9 mouse cellular contexts compared by ENCODE assay signal in the genomic region with DNA sequence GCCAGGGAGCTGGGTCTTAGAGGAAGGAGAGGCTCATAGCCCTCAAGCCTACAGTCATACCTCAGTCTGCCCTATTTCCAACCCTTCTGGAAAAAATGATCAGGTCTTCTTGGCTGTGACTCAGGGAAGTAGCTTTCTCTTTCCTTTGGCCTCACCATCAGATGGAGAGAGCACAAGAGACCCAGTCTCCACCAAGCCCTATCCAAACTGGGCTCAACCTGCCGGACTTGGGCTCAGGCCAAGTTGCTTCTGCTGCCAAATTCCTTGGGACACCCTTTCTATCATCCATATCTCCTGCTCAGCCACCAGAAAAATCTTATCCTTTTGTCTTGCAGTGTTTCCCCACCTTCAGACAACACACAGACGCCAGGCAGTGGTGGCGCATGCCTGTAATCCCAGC. TPM values are rescaled to one million over a fixed set of nuclear protein-coding genes. Genes with fewer than 3 reads are reported as not detected.
DNase-seq lines count a peak whose midpoint lies in the region; ATAC-seq and TF ChIP-seq lines count a peak whose summit lies in the region.
"Had no signal": no experiment of that assay in that cellular context is flagged by ENCODE, and none has a peak within 500 bp of the region (broad histone marks: within the 10 kb centered on the region; RNA-seq: fewer than 3 reads in every experiment).

No protein-coding gene starts in this region.

- H3K36me3 ChIP-seq in heart, adult 2 months (ENCODE audit: control insufficient read depth, insufficient read depth, low read length), result no peaks in the 10 kb centered on the region
- no peaks in the 10 kb centered on the region for H3K36me3 ChIP-seq in heart, embryonic 11.5 days (ENCODE audit: control insufficient read depth, insufficient read depth, low read length)
- no peaks in the 10 kb centered on the region for H3K36me3 ChIP-seq in limb, embryonic 10.5 days

- no peaks in the 10 kb centered on the region for H3K9me3 ChIP-seq in heart, embryonic 11.5 days (replicated peaks; ENCODE audit: control insufficient read depth, low read length)
- H3K9me3 ChIP-seq in limb, embryonic 10.5 days (replicated peaks), result no peaks in the 10 kb centered on the region

- H3K4me2 ChIP-seq in heart, embryonic 11.5 days, result no peak overlapping the region

- TF ChIP-seq POLR2A in heart, adult 2 months (IDR thresholded peaks at IDR 0.05; ENCODE audit: insufficient read depth, low read depth, low read length), result no peak

- H3K27me3 ChIP-seq in heart, adult 2 months (ENCODE audit: control insufficient read depth, insufficient read depth, low read length), result no peaks in the 10 kb centered on the region
- H3K27me3 ChIP-seq in heart, embryonic 11.5 days (ENCODE audit: control insufficient read depth, insufficient read depth, low read length), result peaks cover 47% of the 10 kb centered on the region
- H3K27me3 ChIP-seq in limb, embryonic 10.5 days (ENCODE audit: low read depth, poor library complexity, severe bottlenecking), result peaks cover 50% of the 10 kb centered on the region

- no peak for ATAC-seq in heart, embryonic 11.5 days (replicated peaks; ENCODE audit: insufficient number of reproducible peaks, low FRiP score, low TSS enrichment)

- peak; percentile 53 to 65 for DNase-seq in heart, adult 2 months
- DNase-seq in adrenal gland, postnatal 25 days, result peak; percentile 54
- DNase-seq in heart, adult 9 months (ENCODE audit: low spot score in 2 of 2), result peak; percentile 45 to 48
- DNase-seq in limb, embryonic 10.5 days (ENCODE audit: low spot score), result no peak
- DNase-seq in frontal cortex, postnatal 36 days (ENCODE audit: low spot score in 2 of 2), result no peak
- no peak for DNase-seq in thymus, postnatal 14 days
- DNase-seq in right cerebral cortex, adult 2 months (ENCODE audit: low spot score in 2 of 2), result no peak

- H3K4me3 ChIP-seq in heart, adult 2 months, result no peak overlapping the region
- no peak overlapping the region for H3K4me3 ChIP-seq in heart, embryonic 11.5 days (ENCODE audit: low read depth, low read length)
- no peak overlapping the region for H3K4me3 ChIP-seq in limb, embryonic 10.5 days

- no peak for TF ChIP-seq EP300 in heart, adult 2 months (IDR thresholded peaks at IDR 0.05; ENCODE audit: insufficient read depth, low read depth, low read length)

- peak overlapping the region; percentile 85 for H3K27ac ChIP-seq in heart, adult 2 months
- no peak overlapping the region for H3K27ac ChIP-seq in heart, embryonic 11.5 days (ENCODE audit: low read depth, low read length)
- 0 out of 2 replicates have a peak overlapping the region, but pooled peaks have one; percentile 9 for H3K27ac ChIP-seq in limb, embryonic 10.5 days

- no peaks in the 10 kb centered on the region for H3K79me2 ChIP-seq in heart, adult 2 months (replicated peaks; ENCODE audit: control insufficient read depth, insufficient read depth, low read length)

- no peak overlapping the region for H3K9ac ChIP-seq in heart, adult 2 months (ENCODE audit: low read depth, low read length)
- H3K9ac ChIP-seq in heart, embryonic 11.5 days (ENCODE audit: low read depth, low read length), result no peak overlapping the region

- intact Hi-C loops in heart, adult 2 months (cut with DNase I), result no loop called here

- WGBS in heart, adult 2 months, result 40% methylated on average over 3 of the region's 3 CpGs
- 64% methylated on average over 3 of the region's 3 CpGs for WGBS in heart, embryonic 11.5 days (ENCODE audit: insufficient replicate concordance)
- 76% methylated on average over 3 of the region's 3 CpGs for WGBS in limb, embryonic 10.5 days

- peaks cover 27% of the 10 kb centered on the region for H3K4me1 ChIP-seq in heart, adult 2 months (ENCODE audit: control insufficient read depth, insufficient read depth, low read length)
- H3K4me1 ChIP-seq in heart, embryonic 11.5 days (ENCODE audit: control insufficient read depth, insufficient read depth, low read length), result peaks cover 31% of the 10 kb centered on the region
- peaks cover 32% of the 10 kb centered on the region for H3K4me1 ChIP-seq in limb, embryonic 10.5 days

- no peak for TF ChIP-seq CTCF in heart, adult 2 months (IDR thresholded peaks at IDR 0.05)

RNA-seq across cellular contexts. Expression of a gene that starts 1.4 kb away (rescaled TPM):
- 1 to 10 TPM; 6.4 to 9.8 TPM for total RNA-seq in heart, adult 2 months (2021)
- 14.4 and 21.7 TPM in 2 replicates for polyA plus RNA-seq in heart, adult 2 months (2012; rRNA removed)
- 0.89 and 1.1 TPM in 2 replicates for polyA plus RNA-seq in heart, embryonic 11.5 days (2014; fragmentation: Nextera tagmentation; extraction: Ambion mirVana)
- total RNA-seq in adrenal gland, postnatal 25 days (2021), result 2.6 and 3.7 TPM in 2 replicates
- 4.7 and 6.6 TPM in 2 replicates for polyA plus RNA-seq in limb, embryonic 10.5 days (2016; fragmentation: Nextera tagmentation; extraction: Ambion mirVana)

RNA-seq across cellular contexts. Expression of a gene that starts 9.8 kb away (rescaled TPM):
- 1 to 10 TPM in 1 of 2 experiments, under 1 TPM in 1; 0.84 to 1.1 TPM for total RNA-seq in heart, adult 2 months (2021)
- 0.96 and 2.0 TPM in 2 replicates for polyA plus RNA-seq in heart, adult 2 months (2012; rRNA removed)
- 3.0 and 3.2 TPM in 2 replicates for polyA plus RNA-seq in heart, embryonic 11.5 days (2014; fragmentation: Nextera tagmentation; extraction: Ambion mirVana)
- 0.79 and 1.2 TPM in 2 replicates for total RNA-seq in adrenal gland, postnatal 25 days (2021)
- 0.30 and 0.33 TPM in 2 replicates for polyA plus RNA-seq in limb, embryonic 10.5 days (2016; fragmentation: Nextera tagmentation; extraction: Ambion mirVana)

RNA-seq across cellular contexts. Expression of a gene that starts 14.4 kb away (rescaled TPM):
- total RNA-seq in heart, adult 2 months (2021), result not detected
- polyA plus RNA-seq in heart, adult 2 months (2012; rRNA removed), result 0.41 TPM in 1 of 2 replicates, not detected in the other
- polyA plus RNA-seq in heart, embryonic 11.5 days (2014; fragmentation: Nextera tagmentation; extraction: Ambion mirVana), result not detected in 2 replicates
- not detected in 2 replicates for total RNA-seq in adrenal gland, postnatal 25 days (2021)
- polyA plus RNA-seq in limb, embryonic 10.5 days (2016; fragmentation: Nextera tagmentation; extraction: Ambion mirVana), result 0.18 TPM in 1 of 2 replicates, not detected in the other
- total RNA-seq: hematopoietic stem cell, adult 5-6 weeks had no signal

RNA-seq across cellular contexts. Expression of a gene that starts 15.0 kb away (rescaled TPM):
- total RNA-seq in heart, adult 2 months (2021), result 10 to 100 TPM; 42.3 to 47.7 TPM
- 83.7 and 85.4 TPM in 2 replicates for polyA plus RNA-seq in heart, adult 2 months (2012; rRNA removed)
- 84.2 and 88.2 TPM in 2 replicates for polyA plus RNA-seq in heart, embryonic 11.5 days (2014; fragmentation: Nextera tagmentation; extraction: Ambion mirVana)
- total RNA-seq in adrenal gland, postnatal 25 days (2021), result 91.0 and 98.7 TPM in 2 replicates
- polyA plus RNA-seq in limb, embryonic 10.5 days (2016; fragmentation: Nextera tagmentation; extraction: Ambion mirVana), result 138 and 161 TPM in 2 replicates

RNA-seq across cellular contexts. Expression of a gene that starts 26.8 kb away (rescaled TPM):
- 10 to 100 TPM; 69.9 to 77.9 TPM for total RNA-seq in heart, adult 2 months (2021)
- 49.6 and 50.7 TPM in 2 replicates for polyA plus RNA-seq in heart, adult 2 months (2012; rRNA removed)
- polyA plus RNA-seq in heart, embryonic 11.5 days (2014; fragmentation: Nextera tagmentation; extraction: Ambion mirVana), result 152 and 166 TPM in 2 replicates
- 126 and 163 TPM in 2 replicates for total RNA-seq in adrenal gland, postnatal 25 days (2021)
- polyA plus RNA-seq in limb, embryonic 10.5 days (2016; fragmentation: Nextera tagmentation; extraction: Ambion mirVana), result 246 and 297 TPM in 2 replicates

Comparison
In these comparisons a context has a peak if more than half of its experiments do, and no peak if none do; other contexts are left out.
1. DNase-seq: peak in heart, adult 2 months (2 of 2), adrenal gland, postnatal 25 days (single experiment) and heart, adult 9 months (2 of 2); none in limb, embryonic 10.5 days (single experiment), frontal cortex, postnatal 36 days (0 of 2), thymus, postnatal 14 days (single experiment) and right cerebral cortex, adult 2 months (0 of 2).